Mouse (Mus musculus) urinary bladder, postnatal 14 days (tissue): ENCODE data around the gene Gm19935.

ENCODE experiments used
- DNase-seq: peaks from one replicate; pipeline ENCODE4 v3.0.0; 2021; ENCODE audit warnings: low spot score

Gene Gm19935

DNA sequence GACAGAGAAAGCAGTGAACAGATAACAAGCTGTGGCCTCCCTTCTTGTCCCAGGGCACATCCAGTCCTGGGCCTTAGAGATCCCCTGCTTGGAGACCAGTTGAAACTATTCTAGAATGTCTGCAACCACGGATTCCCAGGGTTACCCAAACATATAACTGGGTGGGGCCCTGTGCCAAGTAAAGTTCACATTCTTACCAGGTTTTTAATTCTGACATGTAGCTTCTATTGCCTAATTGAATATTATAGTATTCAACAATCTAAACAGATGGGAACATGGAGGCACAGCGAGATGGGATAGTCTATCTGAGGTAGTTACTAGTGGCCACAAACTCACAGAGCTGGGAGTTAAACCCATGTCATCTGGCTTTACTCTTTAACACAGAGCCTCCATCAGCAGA is at the start of gene Gm19935:
TSS of gene Gm19935 (minus strand) at position 101 of the 400 bp plus-strand sequence.
- DNase-seq: no peak

DNA sequence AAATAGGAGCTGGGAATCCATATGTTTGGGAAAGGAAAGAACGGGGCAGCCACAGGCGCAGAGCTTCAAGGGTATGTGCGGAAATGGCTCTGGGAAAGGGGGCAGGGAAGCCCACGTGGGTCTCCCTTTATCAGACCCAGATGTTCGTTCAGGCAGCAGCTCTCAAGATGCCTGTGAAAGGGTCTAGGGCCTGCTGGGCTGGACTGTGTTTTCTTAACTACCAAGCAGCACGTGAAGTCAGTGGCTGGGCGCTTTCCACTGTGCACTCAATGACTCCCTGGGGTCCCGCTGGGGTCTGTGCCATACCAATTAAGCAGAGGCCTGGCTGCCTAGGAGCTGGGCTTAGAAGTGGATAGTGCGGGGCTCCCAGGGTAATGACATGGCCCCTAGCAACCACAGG is 44.8 kb upstream of the Gm19935 start:
- peak; percentile 28 for DNase-seq

DNA sequence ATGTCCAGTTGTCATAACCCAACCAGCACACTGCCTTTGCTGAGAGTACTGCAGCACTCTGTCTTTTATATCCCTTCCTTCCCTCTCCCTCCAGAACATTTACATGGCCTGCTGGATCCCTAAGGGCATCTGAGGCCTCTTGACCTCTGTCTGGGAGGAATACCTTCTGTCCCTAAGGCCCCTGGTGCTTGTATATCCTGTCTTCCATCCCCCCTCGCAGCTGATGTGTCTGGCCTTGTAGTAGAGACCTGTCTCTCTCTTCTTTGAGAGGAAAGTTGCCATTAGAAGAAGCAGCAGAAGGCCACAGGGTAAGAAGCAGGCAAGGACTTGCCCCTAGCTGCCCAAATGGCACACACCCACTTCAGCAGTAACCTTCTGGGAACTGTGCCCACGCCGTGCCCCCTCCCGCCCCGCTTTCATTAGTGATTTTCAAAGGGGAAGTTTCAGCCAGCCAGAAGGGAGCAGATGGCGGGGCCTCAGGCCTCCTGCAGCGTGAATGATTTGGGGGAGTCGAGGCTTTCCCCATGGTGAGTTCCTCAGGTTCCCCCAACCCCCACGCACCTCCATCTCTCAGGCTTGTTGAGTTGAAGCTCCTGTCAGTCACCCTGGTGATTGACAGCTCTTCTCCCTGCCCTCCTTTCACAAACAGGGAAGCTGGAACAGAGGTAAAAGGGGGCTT is 44.2 kb upstream of the Gm19935 start:
- DNase-seq: peak; percentile 70

DNA sequence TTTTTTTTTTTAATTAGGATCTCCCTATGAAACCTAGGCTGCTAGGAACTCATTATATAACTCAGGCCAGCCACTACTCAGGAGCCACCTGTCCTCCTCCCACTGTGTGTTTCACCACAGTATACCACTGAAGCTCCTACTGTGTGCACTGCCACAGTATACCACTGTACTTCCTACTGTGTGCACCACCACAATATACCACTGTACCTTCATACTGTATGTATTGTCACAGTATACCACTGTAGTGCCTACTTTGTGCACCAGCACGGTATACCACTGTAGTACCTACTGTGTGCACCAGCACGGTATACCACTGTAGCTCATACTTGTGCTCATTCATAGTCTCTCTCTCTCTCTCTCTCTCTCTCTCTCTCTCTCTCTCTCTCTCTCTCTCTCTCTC is 40.9 kb upstream of the Gm19935 start:
- DNase-seq: no peak

DNA sequence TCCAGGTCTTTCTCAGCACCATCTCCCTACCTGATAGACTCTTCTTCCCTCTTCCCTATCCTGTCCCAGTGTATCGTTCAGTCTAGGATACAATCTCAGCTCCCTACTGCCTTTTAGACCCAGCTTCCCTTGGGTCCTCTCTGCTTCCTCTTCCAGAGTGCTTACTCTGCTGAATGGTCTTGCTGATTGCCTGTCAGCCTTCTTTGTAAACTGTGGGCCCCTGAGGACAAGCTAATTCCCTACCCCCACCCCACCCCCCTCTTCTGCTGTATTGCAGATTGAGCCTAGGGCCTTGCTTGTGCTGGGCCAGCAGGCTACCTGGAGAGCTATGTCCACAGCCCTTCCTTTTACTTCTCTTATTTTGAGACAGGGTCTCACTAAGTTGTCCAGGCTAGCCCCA is 39.8 kb upstream of the Gm19935 start:
- DNase-seq: no peak

DNA sequence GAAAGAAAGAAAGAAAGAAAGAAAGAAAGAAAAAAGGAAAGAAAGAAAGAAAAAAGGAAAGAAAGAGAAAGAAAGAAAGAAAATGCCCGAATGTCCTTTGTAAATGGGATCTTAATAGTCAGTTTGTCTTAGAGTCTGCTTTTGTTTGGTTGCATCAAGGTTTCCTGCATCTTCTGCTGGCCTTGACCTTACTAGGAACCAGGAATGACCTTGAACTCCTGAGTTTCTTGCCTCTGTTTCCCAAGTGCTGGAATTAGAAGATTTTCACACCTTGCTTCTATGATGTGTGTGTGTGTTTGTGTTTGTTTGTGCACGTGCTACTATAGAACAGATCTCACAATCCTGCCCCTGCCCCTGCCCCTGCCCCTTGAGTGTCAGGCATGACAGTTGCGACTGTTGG is 39.0 kb upstream of the Gm19935 start:
- no peak for DNase-seq

DNA sequence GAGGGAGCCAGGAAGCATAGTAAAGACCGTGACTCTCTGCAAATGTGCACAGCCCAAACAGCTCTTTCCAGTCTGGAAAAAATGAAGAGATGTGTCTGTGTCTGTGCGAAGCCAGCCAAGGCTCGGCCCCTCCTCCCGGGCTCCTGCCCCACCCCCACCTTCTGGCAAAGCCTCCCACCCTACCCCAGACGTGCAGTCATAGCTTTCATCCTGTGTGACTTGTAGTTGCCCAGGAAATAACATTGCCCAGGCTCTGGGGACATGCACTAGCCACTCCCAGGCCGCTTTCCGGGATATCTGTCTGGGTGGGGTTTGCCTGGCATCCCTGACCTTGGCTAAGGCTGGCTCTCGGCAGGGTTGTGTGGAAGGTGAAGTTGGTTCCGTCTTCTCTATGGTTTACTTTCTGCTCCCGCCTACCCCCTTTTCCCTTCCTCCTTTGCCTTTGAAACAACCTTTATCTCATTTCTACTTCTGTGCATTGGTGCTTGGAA is 37.5 kb upstream of the Gm19935 start:
- DNase-seq: peak; percentile 26

DNA sequence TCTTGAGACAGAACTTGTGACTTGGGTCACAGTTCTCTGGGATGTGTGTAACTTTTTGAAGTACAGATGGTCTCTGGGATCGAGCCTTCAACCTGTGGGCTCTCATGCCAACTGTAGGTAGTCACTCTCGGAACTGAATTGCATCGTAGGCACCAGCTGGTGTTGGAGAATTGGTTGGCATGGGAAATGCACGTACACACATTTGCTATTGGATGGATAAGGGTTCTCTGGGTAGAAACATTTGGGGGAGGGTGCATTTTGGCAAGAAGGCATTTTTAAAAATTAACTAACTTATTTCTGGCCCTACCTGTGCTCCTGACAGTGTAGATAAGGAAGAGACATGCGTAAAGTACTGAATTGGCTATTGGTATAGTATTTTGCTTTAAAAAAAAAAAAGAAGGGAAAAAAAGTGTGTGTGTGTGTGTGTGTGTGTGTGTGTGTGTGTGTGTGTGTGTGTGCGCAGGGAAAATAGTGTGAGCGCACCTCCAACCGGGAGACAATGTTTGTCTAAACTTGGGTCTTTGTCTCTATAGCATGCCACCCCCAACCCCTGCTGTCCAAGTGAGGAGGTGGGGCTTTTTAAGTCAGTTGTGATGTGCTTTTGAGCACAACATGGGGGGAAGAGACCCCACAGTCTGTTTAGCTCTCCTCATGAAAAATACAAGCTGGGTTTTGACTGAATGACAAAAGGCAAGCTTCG is 36.9 kb upstream of the Gm19935 start:
- no peak for DNase-seq

DNA sequence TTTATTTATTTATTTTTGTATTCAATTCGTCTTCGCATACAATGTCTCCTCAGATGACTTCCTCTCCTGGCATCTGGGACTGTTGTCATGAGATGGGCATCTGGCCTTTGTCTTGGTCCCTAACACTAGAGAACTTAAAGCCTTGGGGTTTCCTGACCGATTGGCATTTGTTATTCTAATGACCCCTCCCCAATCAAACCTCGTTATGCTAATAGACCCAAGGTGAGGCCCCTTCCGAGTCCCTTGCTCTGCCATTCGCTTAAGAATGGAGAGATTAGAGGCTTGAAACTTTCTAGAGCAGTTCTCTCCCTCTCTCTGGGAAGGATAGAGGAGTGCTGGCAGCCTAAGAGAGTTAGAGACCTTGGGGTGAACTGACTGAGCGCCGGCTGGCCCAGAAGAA is 34.4 kb upstream of the Gm19935 start:
- DNase-seq: no peak

DNA sequence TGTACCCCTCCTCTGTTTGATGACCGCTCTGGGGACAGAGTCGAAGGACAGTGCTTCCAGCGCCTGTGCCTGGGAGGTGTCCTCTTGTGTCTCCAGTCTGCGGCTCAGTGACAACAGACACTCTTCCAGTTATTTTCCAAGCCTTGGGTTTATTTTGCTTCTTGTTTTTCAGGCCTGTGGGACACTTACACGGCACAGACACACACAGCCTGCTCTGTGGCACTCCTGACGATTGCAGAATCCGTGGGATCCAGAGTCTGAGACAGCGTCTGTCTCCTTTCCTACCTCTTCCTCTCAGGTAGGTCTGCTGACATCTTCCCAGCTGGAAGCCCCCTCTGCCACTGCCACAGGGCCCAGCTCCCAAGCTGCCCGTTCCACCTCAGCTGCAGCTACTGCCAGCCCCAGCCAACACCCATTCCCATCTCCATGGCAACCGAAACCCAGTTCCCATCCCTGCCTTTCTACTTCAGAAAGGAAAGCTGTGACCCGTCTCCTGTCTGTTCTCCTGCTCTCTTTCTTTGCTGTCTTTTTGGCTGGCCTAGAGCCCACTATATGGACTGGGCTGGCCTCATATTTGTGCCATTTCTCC is 32.4 kb upstream of the Gm19935 start:
- DNase-seq: no peak

DNA sequence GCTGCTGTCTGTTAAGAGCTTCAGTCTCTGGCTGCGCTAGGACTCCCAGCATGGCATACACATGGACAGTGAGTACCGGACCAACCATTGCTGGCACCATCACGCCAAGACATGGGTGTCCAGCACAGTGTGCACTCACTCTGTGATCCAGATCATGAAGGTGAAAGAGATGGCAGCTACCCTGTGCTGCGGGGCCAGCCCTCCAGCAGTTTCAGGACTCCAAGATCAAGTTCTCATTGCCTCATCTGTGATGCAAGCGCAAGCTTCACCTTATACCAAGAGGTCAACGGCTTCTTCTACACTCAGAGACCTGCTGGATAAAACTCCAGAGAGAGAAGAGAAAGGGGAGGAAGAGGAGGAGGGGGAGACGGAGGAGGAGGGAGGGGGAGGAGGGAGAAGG is 30.8 kb upstream of the Gm19935 start:
- no peak for DNase-seq

DNA sequence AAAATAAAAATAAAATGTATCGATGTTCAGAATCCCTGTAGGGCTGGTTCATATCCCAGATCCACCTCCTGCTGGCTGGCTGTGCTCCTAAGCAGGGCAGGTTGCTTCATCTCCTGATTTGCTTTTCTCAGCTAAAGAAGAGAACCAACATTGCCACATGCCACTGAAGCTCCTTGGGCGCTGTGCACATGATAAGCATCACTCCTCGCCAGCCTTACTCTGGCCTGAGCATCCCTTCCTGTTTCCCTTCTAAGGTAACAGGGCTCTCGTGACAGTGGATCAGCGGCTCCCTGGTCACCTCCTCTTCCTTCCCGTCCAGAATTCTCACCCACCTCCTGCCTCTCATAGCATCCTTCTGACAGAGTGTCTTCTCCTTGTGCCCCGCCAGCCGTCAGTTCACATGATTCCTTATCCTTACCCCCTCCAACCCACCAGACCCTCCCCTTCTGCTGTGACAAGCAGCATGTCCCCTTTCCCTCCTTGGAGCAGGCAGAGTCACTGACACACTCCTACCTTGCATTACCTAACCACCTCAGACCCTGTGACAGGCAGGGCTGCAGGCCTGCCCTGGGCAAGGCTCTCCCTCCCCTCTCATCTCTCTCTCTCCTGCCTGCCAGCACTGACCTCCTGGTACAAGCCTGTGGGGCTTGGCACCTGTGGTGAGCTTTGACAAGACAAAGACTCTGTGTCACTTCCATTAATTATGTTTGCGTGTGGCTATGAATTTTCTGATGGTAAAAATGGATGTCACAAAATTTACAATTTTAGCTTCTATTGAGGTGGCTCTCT is 27.2 kb upstream of the Gm19935 start:
- DNase-seq: no peak

DNA sequence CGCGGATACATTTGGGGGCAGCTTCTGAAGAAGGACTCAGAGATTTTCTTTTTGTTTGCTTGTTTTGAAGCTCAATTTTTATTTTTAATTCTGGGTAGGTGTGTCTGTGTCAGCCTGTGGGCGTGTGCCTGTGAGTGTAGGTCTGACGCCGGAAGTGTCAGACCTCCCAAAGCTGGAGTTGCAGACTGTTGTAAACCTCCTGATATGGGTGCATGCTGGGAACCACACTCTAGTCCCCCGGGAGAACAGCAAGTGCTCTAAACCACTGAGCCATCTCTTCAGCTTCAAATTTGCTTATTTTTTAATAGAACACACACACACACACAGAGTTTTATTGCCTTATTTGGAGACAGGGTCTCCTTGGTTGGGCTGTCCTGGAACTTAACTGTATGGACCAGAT is 25.9 kb upstream of the Gm19935 start:
- no peak for DNase-seq

DNA sequence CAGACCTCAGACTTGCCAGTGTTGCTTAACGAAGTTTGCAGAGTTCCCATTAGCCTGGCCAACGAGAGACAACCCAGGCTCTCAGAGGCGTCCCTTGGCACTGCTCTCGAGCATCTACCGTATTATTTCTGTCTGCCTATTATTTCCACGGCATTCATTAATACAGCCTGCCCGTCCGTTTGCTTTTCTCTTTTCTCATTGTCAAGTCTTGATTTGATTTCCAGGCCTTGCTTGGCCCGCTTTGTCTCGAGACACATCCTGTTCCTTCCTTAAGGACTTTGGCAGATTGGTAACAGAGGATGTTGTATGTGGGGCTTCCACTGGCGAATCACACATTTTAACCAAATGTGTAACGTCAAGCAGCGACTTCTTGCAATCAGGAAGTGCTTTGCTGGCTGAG is 24.1 kb upstream of the Gm19935 start:
- DNase-seq: no peak

DNA sequence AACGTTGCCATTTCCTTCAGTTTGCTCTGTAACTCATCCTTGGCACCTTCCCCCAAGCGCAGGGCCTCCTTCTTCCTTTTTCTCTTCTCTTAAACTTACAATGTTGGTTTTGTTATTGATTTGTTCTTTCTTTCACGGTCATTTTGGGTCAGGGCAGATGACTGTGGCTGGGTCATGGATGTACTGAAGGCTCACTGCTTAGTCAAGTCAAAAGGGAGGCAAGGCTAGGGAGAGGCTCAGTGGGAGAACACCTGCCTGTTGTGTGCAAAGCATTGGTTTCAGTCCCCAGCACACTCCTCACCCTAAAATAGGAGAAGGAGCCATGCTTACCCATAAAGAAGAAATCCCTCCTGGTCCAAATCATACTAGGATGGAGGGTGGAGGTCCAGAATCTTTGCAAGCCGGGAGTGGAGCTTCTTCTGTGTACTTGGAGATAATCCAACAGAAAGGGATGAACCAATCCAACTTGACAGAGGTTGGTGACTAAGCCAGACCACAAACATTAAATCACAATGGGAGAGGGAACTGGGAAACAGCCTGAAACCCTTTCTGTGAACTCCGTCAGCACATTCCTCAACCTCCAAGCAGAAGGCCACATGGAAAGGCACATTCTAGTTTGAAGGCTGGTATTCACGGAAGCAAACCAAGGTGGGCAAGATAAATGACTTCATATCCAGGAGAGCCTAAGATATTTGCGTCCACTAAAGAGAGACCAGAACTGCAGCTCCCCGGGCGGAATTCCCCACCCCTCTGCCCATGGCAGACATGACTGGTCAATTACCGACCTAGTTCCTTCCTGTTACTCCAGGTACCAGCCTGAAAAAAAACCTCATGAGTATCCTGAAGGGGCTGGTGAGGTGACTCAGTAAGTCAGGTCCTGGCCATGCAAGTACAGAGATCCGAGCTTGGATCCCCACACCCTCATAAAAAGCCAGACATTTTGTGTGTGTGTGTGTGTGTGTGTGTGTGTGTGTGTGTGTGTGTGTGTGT is 22.8 kb upstream of the Gm19935 start:
- peak; percentile 15 for DNase-seq

DNA sequence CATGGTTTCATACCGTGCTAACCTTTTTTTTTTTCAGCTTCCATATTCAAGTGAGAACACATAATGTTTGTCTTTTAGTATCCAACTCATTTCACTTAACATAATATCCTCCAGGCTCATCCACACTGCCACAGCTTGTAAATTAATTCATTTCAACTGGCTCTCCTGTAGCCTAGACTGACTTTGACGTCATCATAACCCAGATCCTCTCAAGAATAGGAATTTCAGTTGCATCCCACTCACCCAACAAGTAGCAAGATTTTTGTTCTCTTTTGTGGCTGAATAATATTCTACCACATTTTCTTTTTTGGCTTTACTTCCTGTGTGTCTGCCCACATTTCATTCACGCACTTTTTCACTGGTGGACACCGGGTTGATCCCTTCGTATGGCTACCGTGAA is 20.2 kb upstream of the Gm19935 start:
- DNase-seq: no peak

DNA sequence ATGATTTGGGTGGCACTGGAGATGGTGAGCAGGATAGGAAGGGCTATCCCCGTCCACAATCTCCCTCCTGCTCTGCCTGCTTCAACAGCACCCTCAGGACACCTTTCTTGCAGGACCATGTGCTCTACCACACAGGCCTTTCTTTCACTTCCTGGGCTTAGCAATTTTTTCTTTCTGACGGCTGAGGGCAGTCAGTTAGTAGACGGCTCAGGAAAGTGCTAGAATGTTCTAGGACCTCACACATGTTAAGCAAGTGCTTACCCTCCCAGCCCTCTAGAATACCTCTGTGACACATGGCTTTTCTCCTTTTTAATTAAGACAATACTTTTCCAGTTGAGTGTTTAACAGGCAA is 17.1 kb upstream of the Gm19935 start:
- no peak for DNase-seq

DNA sequence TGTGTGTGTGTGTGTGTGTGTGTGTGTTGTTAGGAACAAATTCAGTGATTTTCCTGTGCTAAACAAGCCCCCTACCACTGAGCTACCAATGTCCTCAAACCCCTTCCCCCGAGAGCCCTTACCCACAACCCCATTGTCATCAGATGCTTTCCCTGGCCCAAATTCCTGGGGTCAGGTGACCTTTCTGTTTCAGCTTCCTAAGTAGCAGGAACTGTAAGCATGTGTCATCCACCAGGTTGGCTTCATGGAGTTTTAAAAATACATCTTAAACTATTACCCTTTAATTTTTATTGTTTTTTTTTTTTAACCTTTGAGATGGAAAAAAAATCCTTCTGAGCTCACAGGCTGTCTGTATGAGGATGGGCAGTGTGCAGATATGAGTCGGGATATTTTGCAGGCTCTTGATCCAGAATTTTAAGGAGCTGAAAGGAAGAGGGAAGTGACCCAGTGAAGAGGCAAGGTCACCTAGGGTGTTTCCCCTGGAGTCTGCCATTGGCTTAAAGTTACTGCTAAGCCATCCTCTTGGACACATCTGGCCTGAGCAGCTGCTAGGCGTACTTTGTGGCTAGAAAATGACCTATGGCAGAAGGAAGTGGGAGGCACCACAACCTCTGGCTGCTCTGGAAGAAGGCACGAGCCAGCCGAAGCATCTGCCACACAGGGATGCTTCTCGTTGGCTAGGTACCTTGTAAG is 16.6 kb upstream of the Gm19935 start:
- no peak for DNase-seq

DNA sequence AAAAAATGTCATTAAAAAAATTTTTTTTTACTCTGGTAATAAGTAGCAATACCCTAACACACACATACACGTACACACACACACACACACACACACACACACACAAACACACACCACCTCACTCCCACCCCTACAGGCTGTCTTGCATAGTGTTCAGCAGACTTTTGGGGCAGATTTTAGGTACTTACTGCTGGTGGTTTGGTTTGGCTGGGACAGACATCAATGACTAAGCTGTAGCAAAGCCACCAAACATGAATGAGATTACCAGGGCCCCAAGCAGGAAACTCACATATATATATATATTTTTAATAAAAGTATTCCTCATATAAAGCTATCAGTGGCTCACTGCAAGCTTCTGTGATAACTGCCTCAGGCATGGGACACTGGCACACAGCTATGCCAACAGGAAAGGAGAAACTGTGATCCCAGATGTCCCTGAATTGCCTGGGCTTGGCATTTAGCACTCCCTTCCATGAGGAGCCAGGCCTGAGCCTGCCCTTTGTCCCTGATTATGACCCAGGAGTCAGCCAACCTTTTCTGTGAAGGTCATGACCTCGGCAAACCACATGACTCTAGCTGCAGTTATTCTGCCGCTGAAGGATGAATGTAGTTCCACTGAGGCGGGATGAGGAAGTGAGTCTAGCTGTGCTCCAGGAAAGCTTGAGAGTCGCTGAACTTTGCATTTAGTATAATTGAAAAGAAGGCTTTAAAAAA is 15.5 kb upstream of the Gm19935 start:
- DNase-seq: no peak

DNA sequence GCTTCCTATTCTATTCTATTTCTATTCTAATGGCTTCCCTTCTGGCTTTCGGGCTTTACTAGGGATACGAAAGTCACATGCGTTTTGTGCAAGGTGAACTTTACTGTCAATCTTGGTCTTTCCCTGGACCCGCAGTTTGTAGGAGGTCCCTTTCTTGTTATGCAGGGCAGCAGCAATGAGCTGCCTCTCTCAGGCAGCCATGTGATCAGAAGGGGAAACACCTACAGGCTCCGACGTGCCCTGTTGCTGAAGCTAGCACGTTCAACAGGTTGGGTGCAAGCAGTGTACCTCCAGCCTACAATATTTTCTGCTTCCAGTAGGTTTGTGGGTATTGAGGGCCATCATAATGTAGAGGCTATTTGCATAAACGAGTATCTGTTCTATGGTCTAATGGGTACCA is 13.8 kb upstream of the Gm19935 start:
- peak; percentile 58 for DNase-seq
